Mouse (Mus musculus): ENCODE data around the gene Smad3.

Gene Smad3

GRCm38 (mm10) chr9:63614018-63614985, 143.5 kb downstream of the Smad3 start:
- DNase-seq: no peak

GRCm38 (mm10) chr9:63613569-63613968, 144.2 kb downstream of the Smad3 start:
- no peak for DNase-seq

GRCm38 (mm10) chr9:63612565-63613515, 145.0 kb downstream of the Smad3 start:
- DNase-seq: no peak

GRCm38 (mm10) chr9:63611967-63612366, 145.8 kb downstream of the Smad3 start:
- no peak for DNase-seq

- DNase-seq: peak; percentile 35 to 39
These were observed 146.9 kb downstream of the Smad3 start for GRCm38 (mm10) chr9:63610841-63611366.

GRCm38 (mm10) chr9:63610231-63610630, 147.6 kb downstream of the Smad3 start:
- no peak for DNase-seq

GRCm38 (mm10) chr9:63609776-63610175, 148.0 kb downstream of the Smad3 start:
- no peak for DNase-seq

GRCm38 (mm10) chr9:63609246-63609645, 148.5 kb downstream of the Smad3 start:
- no peak for DNase-seq

- no peak for DNase-seq
These were observed 149.8 kb downstream of the Smad3 start for GRCm38 (mm10) chr9:63608006-63608405.

- DNase-seq: no peak
These were observed 151.2 kb downstream of the Smad3 start for GRCm38 (mm10) chr9:63606594-63606993.

GRCm38 (mm10) chr9:63603849-63604248, 153.9 kb downstream of the Smad3 start:
- DNase-seq: peak; percentile 45 to 58

- DNase-seq: peak; percentile 99
These were observed 155.5 kb downstream of the Smad3 start, which contains the start of the genes Iqch and Aagab for GRCm38 (mm10) chr9:63602043-63602939. Iqch (minus strand) TSS chr9:63602493. Aagab (plus strand) TSS chr9:63602660.

All from thymus, postnatal 36 days (tissue).